Comparison of ENCODE assay signal across 8 mouse cellular contexts in the genomic region with DNA sequence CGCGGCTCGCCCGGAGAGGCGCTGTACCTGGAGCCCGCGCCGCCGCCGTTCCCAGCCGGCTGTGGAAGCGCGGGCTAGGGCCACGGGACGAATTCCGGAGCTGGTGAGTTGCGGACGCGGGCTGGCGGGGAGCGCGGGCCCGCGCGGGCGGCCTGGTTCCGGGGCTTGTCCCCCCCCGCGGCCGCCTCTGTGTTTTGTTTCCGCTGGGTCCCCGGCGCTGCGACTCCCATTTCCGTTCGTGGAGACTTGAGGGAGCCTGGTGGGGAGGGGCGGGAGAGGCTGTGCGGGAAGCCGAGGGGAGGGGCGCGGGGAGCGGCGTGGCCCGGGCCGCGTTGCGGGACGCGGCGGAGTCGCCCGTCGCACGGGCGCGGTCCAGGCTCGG. TPM values are rescaled to one million over a fixed set of nuclear protein-coding genes. Genes with fewer than 3 reads are reported as not detected.
DNase-seq lines count a peak whose midpoint lies in the region; ATAC-seq lines count a peak whose summit lies in the region.

A gene (minus strand): TSS at position 185 of the 382 bp plus-strand sequence.

- no peaks in the 10 kb centered on the region for H3K9me3 ChIP-seq in heart, embryonic 10.5 days
- no peaks in the 10 kb centered on the region for H3K9me3 ChIP-seq in kidney, embryonic 14.5 days (ENCODE audit: control insufficient read depth, low read length)
- no peaks in the 10 kb centered on the region for H3K9me3 ChIP-seq in limb, embryonic 13.5 days
- no peaks in the 10 kb centered on the region for H3K9me3 ChIP-seq in midbrain, embryonic 14.5 days (ENCODE audit: control insufficient read depth, low read length)
- no peaks in the 10 kb centered on the region for H3K9me3 ChIP-seq in stomach, embryonic 16.5 days (replicated peaks; ENCODE audit: control insufficient read depth, low read length)

- peak within 1 kb of the TSS; percentile 100 for H3K27ac ChIP-seq in heart, embryonic 10.5 days
- H3K27ac ChIP-seq in kidney, embryonic 14.5 days (ENCODE audit: low read depth, low read length): peak within 1 kb of the TSS; percentile 98
- H3K27ac ChIP-seq in limb, embryonic 13.5 days: peak within 1 kb of the TSS; percentile 98
- peak within 1 kb of the TSS; percentile 95 for H3K27ac ChIP-seq in midbrain, embryonic 14.5 days (replicated peaks; ENCODE audit: low read depth, low read length)
- H3K27ac ChIP-seq in stomach, embryonic 16.5 days (ENCODE audit: low read length): peak within 1 kb of the TSS; percentile 99

- peak; percentile 66 for DNase-seq in 3T3-L1 (ENCODE audit: low read depth, low spot score)
- DNase-seq in brain, adult 2 months (ENCODE audit: low read depth, low spot score): peak; percentile 95
- peak; percentile 83 for DNase-seq in heart, embryonic 10.5 days (ENCODE audit: low spot score)
- DNase-seq in midbrain, embryonic 14.5 days: peak; percentile 89

- no peak for ATAC-seq in erythroblast, adult 5-6 weeks (replicated peaks; ENCODE audit: low FRiP score, poor library complexity, severe bottlenecking)
- ATAC-seq in kidney, embryonic 14.5 days (ENCODE audit: low FRiP score, low TSS enrichment): peak; percentile 70
- ATAC-seq in limb, embryonic 13.5 days (ENCODE audit: low FRiP score, low read depth): peak; percentile 75
- ATAC-seq in midbrain, embryonic 14.5 days (ENCODE audit: low FRiP score, low TSS enrichment): peak; percentile 75
- peak; percentile 55 for ATAC-seq in stomach, embryonic 16.5 days (ENCODE audit: insufficient read depth, low FRiP score)

- peaks cover 11% of the 10 kb centered on the region; the same call in 1 of the 2 replicates for H3K4me1 ChIP-seq in heart, embryonic 10.5 days
- peaks cover 12% of the 10 kb centered on the region; the same call in 1 of the 2 replicates for H3K4me1 ChIP-seq in kidney, embryonic 14.5 days (ENCODE audit: control insufficient read depth, insufficient read depth, low read length)
- peaks cover 19% of the 10 kb centered on the region for H3K4me1 ChIP-seq in limb, embryonic 13.5 days
- H3K4me1 ChIP-seq in midbrain, embryonic 14.5 days (ENCODE audit: control insufficient read depth, insufficient read depth, low read length): peaks cover 16% of the 10 kb centered on the region
- peaks cover 21% of the 10 kb centered on the region for H3K4me1 ChIP-seq in stomach, embryonic 16.5 days (ENCODE audit: control insufficient read depth, insufficient read depth, low read length)

- WGBS in heart, embryonic 10.5 days: 1% methylated on average over 45 of the region's 57 CpGs
- under 1% methylated on average over 36 of the region's 57 CpGs for WGBS in kidney, embryonic 14.5 days
- WGBS in limb, embryonic 13.5 days: under 1% methylated on average over 41 of the region's 57 CpGs
- WGBS in midbrain, embryonic 14.5 days: under 1% methylated on average over 56 of the region's 57 CpGs
- WGBS in stomach, embryonic 16.5 days: under 1% methylated on average over 50 of the region's 57 CpGs

- H3K36me3 ChIP-seq in heart, embryonic 10.5 days: peaks cover 41% of the 10 kb centered on the region
- H3K36me3 ChIP-seq in kidney, embryonic 14.5 days (ENCODE audit: control insufficient read depth, insufficient read depth, low read length): peaks cover 30% of the 10 kb centered on the region
- H3K36me3 ChIP-seq in limb, embryonic 13.5 days: peaks cover 25% of the 10 kb centered on the region
- H3K36me3 ChIP-seq in midbrain, embryonic 14.5 days (ENCODE audit: control insufficient read depth, insufficient read depth, low read length): peaks cover 32% of the 10 kb centered on the region
- 0 out of 2 replicates have a peak, but pooled peaks cover 13% of the 10 kb centered on the region for H3K36me3 ChIP-seq in stomach, embryonic 16.5 days (ENCODE audit: control insufficient read depth, insufficient read depth, low read length)

- H3K9ac ChIP-seq in kidney, embryonic 14.5 days (ENCODE audit: low read depth, low read length): peak within 1 kb of the TSS; percentile 99
- H3K9ac ChIP-seq in limb, embryonic 13.5 days: peak within 1 kb of the TSS; percentile 97
- H3K9ac ChIP-seq in midbrain, embryonic 14.5 days (replicated peaks; ENCODE audit: low read length): peak within 1 kb of the TSS; percentile 95
- peak within 1 kb of the TSS; percentile 96 for H3K9ac ChIP-seq in stomach, embryonic 16.5 days (ENCODE audit: low read length)

- H3K27me3 ChIP-seq in heart, embryonic 10.5 days (ENCODE audit: insufficient read depth, poor library complexity, severe bottlenecking): no peaks in the 10 kb centered on the region
- H3K27me3 ChIP-seq in kidney, embryonic 14.5 days (ENCODE audit: control insufficient read depth, insufficient read depth, low read length): no peaks in the 10 kb centered on the region
- no peaks in the 10 kb centered on the region for H3K27me3 ChIP-seq in limb, embryonic 13.5 days
- H3K27me3 ChIP-seq in midbrain, embryonic 14.5 days (ENCODE audit: control insufficient read depth, insufficient read depth, low read length): no peaks in the 10 kb centered on the region
- H3K27me3 ChIP-seq in stomach, embryonic 16.5 days (ENCODE audit: control insufficient read depth, insufficient read depth, low read length): no peaks in the 10 kb centered on the region

- peak within 1 kb of the TSS; percentile 74 for H3K4me2 ChIP-seq in kidney, embryonic 14.5 days (replicated peaks; ENCODE audit: low read depth, low read length)
- H3K4me2 ChIP-seq in limb, embryonic 13.5 days (replicated peaks): peak within 1 kb of the TSS; percentile 79
- H3K4me2 ChIP-seq in midbrain, embryonic 14.5 days (ENCODE audit: low read length): peak within 1 kb of the TSS; percentile 86
- H3K4me2 ChIP-seq in stomach, embryonic 16.5 days (ENCODE audit: low read depth, low read length): peak within 1 kb of the TSS; percentile 82

- H3K4me3 ChIP-seq in heart, embryonic 10.5 days: peak within 1 kb of the TSS; percentile 94
- peak within 1 kb of the TSS; percentile 95 for H3K4me3 ChIP-seq in kidney, embryonic 14.5 days (ENCODE audit: low read length)
- H3K4me3 ChIP-seq in limb, embryonic 13.5 days: peak within 1 kb of the TSS; percentile 91
- H3K4me3 ChIP-seq in midbrain, embryonic 14.5 days (replicated peaks; ENCODE audit: low read depth, low read length): peak within 1 kb of the TSS; percentile 92
- peak within 1 kb of the TSS; percentile 85 for H3K4me3 ChIP-seq in stomach, embryonic 16.5 days (replicated peaks; ENCODE audit: low read length)

RNA-seq across cellular contexts. Expression of the gene that starts here (rescaled TPM):
- 96.3 and 126 TPM in 2 replicates for total RNA-seq in erythroblast, adult 5-6 weeks (2015; ENCODE audit: low replicate concordance)
- 35.4 and 106 TPM in 2 replicates for total RNA-seq in erythroblast, adult 5-6 weeks (2017; ENCODE audit: low replicate concordance)
- polyA plus RNA-seq in heart, embryonic 10.5 days (2016; fragmentation: Nextera tagmentation; extraction: Ambion mirVana): 1,023 and 1,250 TPM in 2 replicates
- polyA plus RNA-seq in kidney, embryonic 14.5 days (2014; fragmentation: Nextera tagmentation; extraction: Ambion mirVana): 989 and 1,322 TPM in 2 replicates
- 898 and 903 TPM in 2 replicates for polyA plus RNA-seq in limb, embryonic 13.5 days (2015; fragmentation: Nextera tagmentation; extraction: Ambion mirVana)
- polyA plus RNA-seq in midbrain, embryonic 14.5 days (2014; fragmentation: Nextera tagmentation; extraction: Ambion mirVana): 769 and 923 TPM in 2 replicates
- 846 and 927 TPM in 2 replicates for polyA plus RNA-seq in stomach, embryonic 16.5 days (2015; fragmentation: Nextera tagmentation; extraction: Ambion mirVana)
